Mouse (Mus musculus) cerebellum, adult 11 months (tissue): ENCODE data around the gene Scarf1.
A peak's percentile ranks its signal among the peaks of the same experiment; 100 is the strongest.

Source experiments
- DNase-seq: peaks from one replicate; pipeline ENCODE4 v3.0.0; 2022

Scarf1 gene

DNA sequence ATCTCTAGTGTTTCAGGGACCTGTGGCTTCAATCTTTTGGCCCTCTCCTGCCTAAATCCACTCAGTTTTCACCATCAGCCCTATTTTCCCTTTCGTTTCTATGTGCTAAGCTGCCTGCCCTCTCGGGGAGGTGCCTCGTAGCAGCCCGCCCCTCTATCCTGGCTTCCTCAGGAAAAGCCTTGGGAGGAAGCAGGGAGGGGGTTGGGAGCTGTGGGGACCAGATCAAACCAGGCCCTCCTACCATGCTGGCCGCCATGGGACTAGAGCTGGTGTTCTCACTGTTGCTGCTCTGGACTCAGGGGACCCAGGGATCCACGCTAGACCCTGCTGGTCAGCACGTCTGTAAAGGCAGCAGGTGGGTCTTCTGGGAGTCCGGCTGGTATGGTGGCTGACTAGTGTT, at the start of gene Scarf1:
TSS of gene Scarf1 (plus strand) at position 205 of the 400 bp plus-strand sequence.
- DNase-seq: no peak

DNA sequence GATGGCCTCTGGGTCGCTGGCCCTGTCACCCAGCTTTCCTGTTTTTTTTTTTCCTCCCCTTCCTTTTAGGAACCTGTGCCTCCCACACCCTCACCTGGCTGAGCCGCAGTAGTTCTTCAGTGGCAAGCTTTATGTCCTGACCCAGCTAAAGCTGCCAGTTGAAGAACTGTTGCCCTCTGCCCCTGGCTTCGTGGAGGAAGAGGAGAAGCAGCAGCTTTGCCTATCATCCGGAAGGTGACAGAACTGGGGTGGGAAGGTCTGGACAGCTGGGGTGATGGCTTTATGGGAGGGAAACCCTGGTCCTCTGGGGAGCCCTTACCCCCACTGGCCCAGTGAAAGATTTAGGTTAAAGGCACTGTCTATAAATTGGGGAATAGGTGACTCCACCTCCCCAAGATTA, 49.7 kb upstream of the Scarf1 start:
- DNase-seq: no peak

DNA sequence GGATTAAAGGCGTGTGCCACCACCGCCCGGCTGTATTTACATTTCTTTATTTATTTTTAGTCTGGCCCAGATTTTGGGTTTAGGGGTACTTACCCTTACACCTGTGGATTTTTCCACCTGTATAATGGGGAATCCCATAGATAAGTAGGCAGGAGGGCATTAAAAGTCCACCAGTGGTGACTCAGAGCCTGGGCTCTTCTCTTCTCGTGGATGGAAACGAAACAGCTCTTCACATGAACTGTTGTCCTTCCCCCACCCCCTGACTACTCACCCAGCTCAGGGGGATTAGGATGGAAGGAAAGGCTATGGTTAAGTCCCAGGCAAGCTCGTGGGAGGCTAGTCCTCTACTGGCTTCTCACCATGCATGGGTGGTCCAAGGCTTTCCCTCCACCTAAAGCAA, 48.9 kb upstream of the Scarf1 start:
- no peak for DNase-seq

DNA sequence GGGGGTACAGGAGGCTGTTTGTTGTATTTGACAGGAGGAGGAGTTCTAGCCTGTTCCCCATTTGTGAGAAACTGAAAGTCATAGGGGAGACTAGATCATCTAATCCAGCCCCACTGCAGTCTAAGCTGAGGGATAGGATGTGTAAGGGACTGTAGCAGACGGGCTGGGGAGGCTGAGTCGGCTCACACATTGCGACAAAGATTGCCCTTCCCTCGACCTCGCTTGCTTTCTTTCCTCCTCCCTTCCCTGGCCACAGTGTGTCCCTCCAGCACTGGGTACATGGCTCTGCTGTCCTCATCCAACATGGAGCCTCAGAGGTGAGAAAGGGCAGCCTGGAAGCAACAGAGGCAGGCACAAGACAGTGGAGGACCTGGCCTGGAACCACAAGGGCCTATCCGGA, 48.3 kb upstream of the Scarf1 start:
- no peak for DNase-seq

DNA sequence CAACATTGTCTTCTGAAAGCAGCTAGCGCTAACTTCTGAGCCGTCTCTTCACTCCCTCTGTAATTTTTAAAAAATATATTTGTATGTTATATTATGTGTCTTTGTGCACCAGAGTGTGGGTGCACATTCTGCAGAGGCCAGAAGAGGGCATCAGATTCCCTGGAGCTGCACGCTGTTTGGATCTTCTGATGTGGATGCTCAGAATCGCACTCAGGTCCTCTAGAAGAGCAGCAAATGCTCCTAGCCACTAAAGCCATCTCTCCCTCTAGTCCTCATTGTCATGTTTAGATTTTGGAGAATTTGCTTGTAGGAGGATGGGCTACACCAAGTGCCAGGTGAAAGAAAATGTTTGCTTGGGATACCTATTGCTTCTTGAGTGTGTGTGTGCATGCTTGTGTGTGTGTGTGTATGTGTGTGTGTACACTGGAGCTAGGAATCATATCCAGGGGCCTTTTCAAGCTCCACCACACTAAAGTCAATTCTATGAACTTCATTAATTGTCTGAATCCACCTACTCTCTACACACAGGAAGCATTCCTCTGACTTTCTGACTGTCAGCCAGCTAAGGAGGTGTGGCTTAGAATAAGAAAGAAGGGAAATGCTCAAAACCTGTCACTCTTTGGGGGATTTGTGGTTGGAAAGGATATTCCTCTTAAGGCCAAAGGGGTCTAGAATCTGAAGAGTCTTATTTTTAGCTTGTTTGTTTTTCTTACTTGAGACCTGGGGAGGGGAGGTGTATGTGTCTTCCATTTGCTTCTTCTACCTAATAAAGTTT, 46.4 kb upstream of the Scarf1 start:
- no peak for DNase-seq

DNA sequence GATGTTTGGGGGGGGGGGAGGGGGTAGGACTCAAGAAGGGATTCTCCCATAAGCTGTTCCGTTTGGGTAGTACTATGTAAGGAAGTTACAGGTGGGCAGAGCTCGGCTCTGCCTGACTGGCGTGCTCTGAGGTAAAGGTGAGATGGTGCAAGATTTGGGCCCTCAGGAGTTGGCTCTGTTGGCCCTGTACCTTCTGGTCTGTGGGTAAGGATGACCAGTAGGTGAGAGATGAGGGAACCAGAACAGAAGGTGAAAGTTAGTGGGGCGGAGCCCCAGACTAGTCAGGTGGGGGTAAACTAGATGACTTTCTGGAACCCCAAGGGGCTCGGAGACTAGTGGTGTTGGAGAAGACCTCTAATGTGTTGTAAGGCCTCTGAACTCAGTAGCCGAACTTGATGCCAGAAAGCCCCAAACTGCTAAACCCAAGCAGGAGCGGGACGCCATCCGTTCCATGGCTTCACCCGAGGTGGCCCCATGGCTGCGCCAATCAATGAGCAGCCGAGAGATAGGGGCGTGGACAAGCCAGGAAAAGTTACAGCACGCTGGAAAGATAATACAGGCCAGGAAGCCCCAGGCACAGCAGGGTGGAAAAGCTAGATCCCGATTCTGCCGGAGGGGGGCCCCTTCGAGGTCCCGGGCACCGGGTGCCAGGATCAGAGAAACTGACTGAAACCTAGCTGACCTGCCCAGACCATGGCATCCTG, 45.7 kb upstream of the Scarf1 start:
- no peak for DNase-seq

DNA sequence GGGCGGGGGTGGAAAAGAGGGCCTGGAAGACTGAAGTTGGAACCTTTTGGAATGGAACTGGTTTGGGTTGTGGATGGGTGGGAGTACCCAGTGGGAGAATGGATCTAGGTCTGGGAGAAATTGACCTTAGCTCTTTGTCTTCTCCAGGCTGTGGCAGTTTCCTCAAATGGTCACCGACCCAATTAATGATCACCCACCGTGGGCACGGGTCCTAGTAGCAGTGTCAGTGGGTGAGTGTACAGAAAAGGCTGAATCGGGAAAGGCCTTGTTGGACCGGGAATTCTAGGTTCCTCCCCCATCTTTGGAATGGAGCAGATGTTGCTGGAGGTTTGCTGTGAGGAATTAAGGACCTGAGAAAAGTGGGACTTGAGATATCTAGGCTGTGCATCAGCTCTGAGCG, 44.9 kb upstream of the Scarf1 start:
- no peak for DNase-seq

DNA sequence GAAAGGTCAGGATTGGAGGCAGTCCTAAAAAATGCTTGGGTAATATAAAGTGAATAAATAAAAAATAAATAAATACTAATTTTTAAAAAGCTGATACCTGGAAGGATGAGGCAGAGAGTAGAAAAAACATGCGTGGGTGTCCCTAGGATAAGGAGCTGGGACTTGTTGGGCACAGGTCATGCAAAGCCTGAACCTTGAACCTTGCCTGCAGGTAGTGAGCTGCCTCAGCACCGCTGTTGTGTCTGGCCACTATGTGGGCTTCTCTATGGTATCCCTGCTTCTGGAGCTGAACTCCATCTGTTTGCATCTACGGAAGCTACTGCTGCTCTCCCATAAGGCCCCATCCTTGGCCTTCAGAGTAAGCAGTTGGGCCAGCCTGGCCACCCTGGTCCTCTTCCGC, 44.1 kb upstream of the Scarf1 start:
- no peak for DNase-seq

DNA sequence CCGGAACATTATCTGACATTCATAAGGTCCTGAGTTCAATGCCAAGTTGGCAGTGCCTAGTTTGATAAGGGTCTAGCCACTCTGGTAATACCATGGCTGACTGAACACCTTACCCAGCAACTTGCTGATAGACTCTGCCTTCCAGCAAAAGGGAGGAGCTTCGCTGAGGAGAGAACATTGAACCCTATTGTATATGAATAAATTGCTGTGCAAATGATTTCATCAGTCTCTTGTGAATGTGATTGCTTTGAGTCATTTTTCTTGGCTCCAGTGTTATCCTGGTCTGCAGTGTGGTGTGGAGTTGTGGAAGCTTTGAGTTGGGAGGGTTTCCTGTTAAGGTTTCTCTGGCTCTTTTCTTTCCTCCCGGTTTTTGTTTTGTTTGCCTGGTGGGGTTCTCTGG, 42.7 kb upstream of the Scarf1 start:
- DNase-seq: no peak

DNA sequence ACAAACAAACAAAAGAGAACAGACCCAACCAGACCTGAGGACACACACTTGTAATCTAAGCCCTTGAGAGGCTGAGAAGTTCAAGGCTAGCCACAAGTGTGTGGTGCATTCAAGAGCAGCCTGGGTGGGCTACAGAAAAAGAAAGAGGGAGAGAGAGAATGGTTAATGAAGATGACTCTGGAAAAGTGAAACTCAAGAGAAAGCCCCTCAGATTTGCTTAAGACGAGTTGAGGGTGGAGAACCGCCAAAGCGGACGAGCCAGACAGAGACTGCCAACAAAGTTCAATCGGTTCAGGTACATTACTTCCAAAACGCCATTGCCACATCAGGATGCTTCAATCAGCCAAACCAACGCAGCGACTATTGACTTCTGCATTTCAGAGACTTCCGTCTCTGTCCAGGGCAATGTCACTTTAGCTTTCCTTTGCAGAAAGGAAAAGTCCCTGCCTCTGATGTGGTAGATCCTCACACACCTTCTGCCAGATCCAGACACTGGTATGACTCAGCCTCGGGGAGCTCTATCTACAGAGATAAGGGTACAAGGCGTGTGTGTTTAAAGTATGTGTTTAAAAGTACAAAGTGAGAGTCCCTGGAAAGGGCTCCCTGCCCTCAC, 40.8 kb upstream of the Scarf1 start:
- DNase-seq: no peak

DNA sequence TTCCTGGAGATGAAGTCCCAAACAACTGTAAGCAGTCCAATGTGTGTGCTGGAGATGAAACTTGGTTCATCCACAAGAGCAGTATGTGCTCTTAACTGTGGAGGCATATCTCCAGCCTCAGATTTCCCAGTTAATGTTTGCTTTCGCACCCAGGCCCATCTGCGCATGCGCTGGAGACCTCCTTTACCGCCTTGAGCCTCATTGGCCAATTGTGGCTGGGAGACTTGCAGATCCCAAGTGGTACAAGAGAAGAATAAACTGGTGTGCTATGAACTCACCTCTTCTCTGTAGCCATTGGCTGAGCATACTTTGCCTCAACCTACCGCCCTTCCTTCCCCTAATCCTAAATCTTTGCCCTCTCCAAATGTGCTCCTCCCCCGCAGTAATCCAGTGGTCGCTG, 40.0 kb upstream of the Scarf1 start:
- no peak for DNase-seq

DNA sequence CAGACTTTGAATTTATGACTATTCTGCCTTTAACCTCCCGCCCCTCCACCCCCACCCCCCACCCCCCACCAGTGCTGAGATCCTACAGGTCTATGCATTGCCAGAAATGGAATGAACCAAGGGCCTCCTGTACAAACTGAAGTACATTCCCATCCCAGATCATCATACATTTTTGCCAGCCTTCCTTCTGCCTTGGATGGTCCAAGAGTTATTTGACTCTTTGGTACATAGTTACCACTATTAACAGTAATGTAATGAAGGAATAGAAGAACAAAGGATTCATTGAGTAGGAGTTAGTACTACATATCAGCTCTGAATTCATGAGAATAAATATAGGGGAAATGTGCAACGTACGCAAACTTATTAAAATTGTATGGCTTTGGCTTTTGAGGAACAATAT, 27.1 kb upstream of the Scarf1 start:
- no peak for DNase-seq

DNA sequence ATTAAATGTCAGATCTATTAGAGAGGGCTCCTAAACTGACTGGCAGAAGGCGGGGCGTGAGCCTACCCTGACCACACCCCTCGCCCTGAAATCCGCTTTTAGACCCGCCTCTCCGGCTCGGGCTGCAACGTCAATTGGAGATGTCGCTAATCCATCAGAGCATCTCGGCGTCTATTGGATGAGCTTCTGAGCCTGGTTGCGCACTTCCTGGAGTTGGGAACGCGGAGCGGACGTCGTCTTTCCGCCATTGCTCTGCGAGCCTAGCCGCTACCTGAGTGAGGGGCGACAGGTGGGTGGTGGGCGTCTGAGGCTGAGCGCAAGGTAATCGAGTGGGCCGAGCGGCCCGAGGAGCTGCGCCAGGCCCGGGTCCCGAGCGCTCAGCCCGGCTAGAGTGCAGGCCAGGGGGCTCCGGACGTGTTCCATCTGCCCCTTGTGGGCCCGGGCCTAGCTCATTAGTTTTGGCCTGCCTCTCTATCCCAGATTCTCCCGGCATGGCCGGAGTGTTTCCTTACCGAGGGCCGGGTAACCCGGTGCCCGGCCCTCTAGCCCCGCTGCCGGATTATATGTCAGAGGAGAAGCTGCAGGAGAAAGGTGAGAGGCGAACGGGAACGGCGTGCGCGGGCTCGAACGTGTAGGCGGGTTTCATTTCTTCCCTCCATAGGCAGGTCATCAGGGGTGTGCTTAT, 26.6 kb upstream of the Scarf1 start, which contains the start of gene Prpf8:
TSS of gene Prpf8 (plus strand) at position 216 of the 685 bp plus-strand sequence.
- peak; percentile 96 for DNase-seq

DNA sequence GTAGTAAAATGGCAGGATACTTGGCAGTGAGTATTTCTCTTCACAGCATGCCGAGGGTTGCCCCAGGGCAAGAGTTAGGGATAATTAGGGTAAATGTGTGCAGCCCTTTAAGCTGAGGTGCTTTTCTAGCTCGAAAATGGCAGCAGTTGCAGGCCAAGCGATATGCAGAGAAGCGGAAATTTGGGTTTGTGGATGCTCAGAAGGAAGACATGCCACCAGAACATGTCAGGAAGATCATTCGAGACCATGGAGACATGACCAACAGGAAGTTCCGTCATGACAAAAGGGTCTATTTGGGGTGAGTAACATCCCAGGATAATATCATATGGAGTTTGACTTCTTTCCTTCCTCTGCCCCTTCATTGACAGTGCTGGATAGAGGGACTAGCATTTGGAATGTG, 25.8 kb upstream of the Scarf1 start:
- DNase-seq: no peak

DNA sequence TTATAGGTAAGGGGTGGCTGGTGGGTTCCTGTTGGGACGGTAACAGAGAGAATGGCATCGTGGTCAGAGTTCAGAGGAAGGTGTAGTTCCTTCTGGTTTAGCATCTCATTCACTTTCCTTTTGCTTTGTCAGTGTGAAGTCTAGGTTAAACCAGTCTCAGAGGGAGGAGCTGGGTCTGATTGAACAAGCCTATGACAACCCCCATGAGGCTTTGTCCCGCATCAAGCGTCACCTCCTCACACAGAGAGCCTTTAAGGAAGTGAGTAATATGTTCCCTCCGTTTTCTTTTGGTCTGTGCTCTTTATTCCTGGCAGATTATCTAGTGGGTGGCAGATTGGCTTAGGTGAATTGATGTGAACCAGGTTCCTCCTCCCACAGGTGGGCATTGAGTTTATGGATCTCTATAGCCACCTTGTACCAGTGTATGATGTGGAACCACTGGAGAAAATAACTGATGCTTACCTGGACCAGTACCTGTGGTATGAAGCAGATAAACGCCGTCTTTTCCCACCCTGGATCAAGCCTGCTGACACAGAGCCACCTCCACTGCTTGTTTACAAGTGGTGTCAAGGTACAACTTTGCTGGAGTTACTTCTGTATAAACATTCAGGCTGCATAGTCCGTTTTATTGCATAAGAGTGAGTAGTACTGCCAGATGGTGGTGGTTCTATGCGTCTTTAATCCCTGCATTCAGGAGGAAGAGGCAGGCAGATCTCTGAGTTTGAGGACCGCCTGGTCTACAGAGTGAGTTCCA, 18.9 kb upstream of the Scarf1 start:
- DNase-seq: no peak

DNA sequence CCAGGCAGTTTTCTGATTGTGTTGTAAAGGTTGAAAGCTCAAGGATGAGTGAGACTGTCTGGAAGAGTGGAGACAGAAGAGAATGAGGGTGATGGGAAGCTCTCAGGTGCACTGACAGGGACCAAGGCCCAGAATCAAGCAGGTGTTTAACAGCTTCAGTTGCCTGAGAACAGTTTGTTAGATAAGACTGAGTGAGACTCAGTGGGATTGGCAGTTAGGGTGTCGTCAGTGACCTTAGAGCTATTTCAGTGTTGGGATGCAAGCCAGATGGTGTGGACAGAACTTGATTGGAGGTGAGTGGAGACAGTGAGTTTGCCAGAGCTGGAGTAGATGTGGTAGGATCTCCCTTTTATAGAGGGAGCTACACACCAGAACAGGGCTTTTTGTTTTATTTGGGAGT, 15.2 kb upstream of the Scarf1 start:
- DNase-seq: no peak

DNA sequence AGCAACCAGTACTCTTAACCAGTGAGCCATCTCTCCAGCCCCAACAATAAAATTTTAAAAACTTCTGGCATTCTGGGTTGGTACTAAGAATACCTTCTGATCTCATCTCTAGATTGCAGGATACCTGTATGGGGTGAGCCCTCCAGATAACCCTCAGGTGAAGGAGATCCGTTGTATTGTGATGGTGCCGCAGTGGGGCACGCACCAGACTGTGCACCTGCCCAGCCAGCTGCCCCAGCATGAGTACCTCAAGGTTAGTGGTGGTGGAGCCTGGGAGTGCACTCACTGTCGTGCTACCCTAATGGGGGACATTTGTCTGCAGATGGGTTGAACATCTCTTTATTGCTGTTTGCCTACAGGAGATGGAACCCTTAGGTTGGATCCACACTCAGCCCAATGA, 5.2 kb upstream of the Scarf1 start:
- DNase-seq: no peak

DNA sequence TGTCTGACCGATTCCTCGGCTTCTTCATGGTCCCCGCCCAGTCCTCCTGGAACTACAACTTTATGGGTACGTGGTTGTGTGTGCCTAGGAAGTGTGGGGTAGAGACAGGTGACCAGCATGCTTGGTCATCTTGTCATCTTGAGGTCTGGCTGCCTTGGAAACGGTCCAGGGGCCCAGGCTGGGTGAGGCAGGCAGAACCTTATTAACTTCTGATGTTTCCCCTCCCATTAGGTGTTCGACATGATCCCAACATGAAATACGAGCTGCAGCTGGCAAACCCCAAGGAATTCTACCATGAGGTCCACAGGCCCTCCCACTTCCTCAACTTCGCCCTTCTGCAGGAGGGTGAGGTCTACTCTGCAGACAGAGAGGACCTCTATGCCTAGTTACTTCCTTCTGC, 4.4 kb upstream of the Scarf1 start:
- DNase-seq: no peak

DNA sequence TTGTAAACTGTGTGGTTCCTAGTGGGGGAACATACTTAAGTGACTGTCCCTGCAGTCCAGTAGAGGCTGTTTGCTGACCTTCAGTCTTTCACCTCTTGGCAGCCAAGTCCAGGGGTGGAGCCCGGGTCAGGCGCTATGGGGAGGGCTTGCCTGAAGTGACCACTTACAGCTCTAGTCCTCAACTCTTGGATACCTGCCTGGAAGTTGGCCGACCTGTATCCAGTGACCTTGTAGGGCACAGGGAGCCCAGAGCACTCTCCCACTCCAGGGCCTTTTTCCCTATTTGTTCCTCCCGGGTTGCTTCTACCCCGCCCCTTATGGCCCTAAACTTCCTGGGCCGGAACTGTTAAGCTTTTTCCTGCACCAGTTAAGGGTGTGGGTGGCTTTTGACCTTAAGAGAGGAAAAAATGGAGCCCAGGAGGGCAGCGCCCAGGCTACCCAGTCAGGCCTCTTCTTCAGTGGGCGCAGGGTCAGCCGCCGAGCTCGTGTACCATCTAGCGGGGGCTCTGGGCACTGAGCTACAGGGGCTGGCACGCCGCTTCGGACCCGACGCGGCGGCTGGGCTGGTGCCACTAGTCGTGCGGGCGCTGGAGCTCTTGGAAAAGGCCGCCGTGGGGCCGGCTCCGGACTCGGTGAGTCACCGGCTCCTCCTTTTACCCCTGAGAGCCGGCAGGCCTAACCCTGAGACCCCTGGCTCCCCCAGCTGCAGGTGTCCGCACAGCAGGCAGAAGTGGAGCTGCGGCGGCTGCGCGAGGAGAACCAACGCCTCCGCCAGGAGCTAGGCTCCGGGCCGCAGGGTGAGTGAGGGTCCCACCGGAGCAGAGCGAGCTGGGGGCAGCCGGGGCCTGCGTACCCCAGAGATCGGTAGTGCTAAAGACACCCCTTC, 3.4 kb upstream of the Scarf1 start, which contains the start of gene Rilp:
TSS of gene Rilp (plus strand) at position 354 of the 886 bp plus-strand sequence.
- peak; percentile 62 for DNase-seq

DNA sequence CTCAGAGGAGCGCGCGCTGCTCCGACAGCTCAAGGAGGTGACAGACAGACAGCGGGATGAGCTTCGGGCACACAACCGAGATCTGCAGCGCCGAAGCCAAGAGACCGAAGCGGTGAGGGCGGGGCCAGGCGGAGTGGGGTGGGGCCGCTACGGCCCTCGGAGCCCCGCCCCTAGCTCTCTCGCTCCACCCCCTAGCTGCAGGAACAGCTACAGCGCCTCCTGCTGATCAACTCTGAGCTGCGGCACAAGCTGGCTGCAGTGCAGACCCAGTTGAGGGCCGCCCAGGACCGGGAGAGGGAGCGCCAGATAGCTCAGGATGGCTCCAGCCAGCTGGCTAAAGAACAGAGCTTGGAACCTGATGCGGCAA, 2.7 kb upstream of the Scarf1 start:
- peak; percentile 93 for DNase-seq

DNA sequence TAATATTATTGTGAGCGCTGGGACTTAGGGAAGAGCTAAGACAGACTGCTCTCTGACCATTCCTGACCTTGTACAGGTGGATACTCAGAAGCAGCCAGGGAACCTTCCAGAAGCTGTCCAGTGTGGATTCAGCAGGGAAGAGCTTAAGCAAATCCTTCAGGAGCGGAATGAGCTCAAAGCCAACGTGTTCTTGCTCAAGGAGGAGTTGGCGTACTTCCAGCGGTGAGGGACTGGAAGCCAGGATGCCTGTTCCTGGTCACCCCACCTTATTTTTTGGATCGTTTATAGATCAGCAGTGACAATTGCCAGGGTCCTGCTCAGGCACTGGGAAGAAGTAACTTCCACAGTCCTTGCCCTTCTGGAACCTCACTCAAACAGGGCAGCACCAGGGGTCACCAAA, 2.1 kb upstream of the Scarf1 start:
- DNase-seq: peak; percentile 56
